Mouse (Mus musculus) myocyte (in vitro differentiated cells): Measurements from ENCODE around the gene Dnajc1.

Experiments
- CEBPB ChIP-seq: IDR thresholded peaks from 2 replicates; pipeline ENCODE4 v1.6.1; 2011; ENCODE audit warnings: mild to moderate bottlenecking, moderate library complexity; ENCODE audit not compliant: poor library complexity, insufficient read depth, severe bottlenecking
- E2F4 ChIP-seq: IDR thresholded peaks from one replicate; pipeline ENCODE4 v1.6.1; 2011; ENCODE audit warnings: mild to moderate bottlenecking, control low read depth, moderate library complexity; ENCODE audit not compliant: insufficient read depth
- MAX ChIP-seq: IDR thresholded peaks from one replicate; pipeline ENCODE4 v1.6.1; 2011; ENCODE audit warnings: low read depth, mild to moderate bottlenecking, control low read depth
- MYOD1 ChIP-seq, 3 experiments: IDR thresholded peaks; one replicate each; pipeline ENCODE4 v1.6.1; 2011; ENCODE audit warnings: control low read depth in 2 of 3, low read depth in 2 of 3, mild to moderate bottlenecking in 2 of 3, moderate library complexity in 1 of 3; ENCODE audit not compliant: insufficient read length in 2 of 3, control insufficient read depth in 1 of 3
- POLR2A ChIP-seq: IDR thresholded peaks from one replicate; pipeline ENCODE4 v1.6.1; 2011; ENCODE audit warnings: low read depth, mild to moderate bottlenecking, control low read depth, moderate library complexity; ENCODE audit not compliant: insufficient read length
- POLR2AphosphoS2 ChIP-seq: IDR thresholded peaks from one replicate; pipeline ENCODE4 v1.6.1; 2011; ENCODE audit warnings: low read depth, control low read depth; ENCODE audit not compliant: insufficient read length
- REST ChIP-seq: IDR thresholded peaks from one replicate; pipeline ENCODE4 v1.6.1; 2011; ENCODE audit warnings: mild to moderate bottlenecking, control low read depth, moderate library complexity; ENCODE audit not compliant: insufficient read depth, insufficient read length
- TCF12 ChIP-seq: IDR thresholded peaks from one replicate; pipeline ENCODE4 v1.6.1; 2011; ENCODE audit warnings: mild to moderate bottlenecking, control low read depth; ENCODE audit not compliant: poor library complexity, insufficient read depth, severe bottlenecking
- TCF3 ChIP-seq: IDR thresholded peaks from one replicate; pipeline ENCODE4 v1.6.1; 2011; ENCODE audit warnings: low read depth, control low read depth; ENCODE audit not compliant: insufficient read length
- USF1 ChIP-seq: IDR thresholded peaks from one replicate; pipeline ENCODE4 v1.6.1; 2011; ENCODE audit warnings: low read depth, mild to moderate bottlenecking, control low read depth, moderate library complexity

- TF ChIP-seq POLR2A (no peak), TCF12 (no peak), MAX (no peak), POLR2AphosphoS2 (peak; percentile 32), CEBPB (no peak), USF1 (no peak), TCF3 (no peak), MYOD1 (IDR thresholded peaks at IDR 0.05; ENCODE audit: control insufficient read depth in 1 of 3, insufficient read length in 2 of 3, low read depth in 2 of 3) (peak in 2 of 3 experiments; percentile 55 to 86), E2F4 (no peak), REST (no peak)
Observed at GRCm38 (mm10) chr2:18217867-18218266, 174.8 kb downstream of the Dnajc1 start.
